Comparison of ENCODE assay signal across 8 mouse cellular contexts in genomic region chr17:87882594-87882993, GRCm38 (mm10). TPM values are rescaled to one million over a fixed set of nuclear protein-coding genes. Genes with fewer than 3 reads are reported as not detected.
DNase-seq lines count a peak whose midpoint lies in the region; ATAC-seq and TF ChIP-seq lines count a peak whose summit lies in the region.

No protein-coding gene starts in this region.

- H3K4me2 ChIP-seq in liver, embryonic 13.5 days = no peak overlapping the region
- no peak overlapping the region for H3K4me2 ChIP-seq in hindbrain, embryonic 14.5 days (replicated peaks)

- peak; percentile 55 for TF ChIP-seq CTCF in bone marrow, adult 2 months (IDR thresholded peaks at IDR 0.05; ENCODE audit: control insufficient read depth, insufficient read depth, low read length)

- H3K9ac ChIP-seq in ES-E14 (ENCODE audit: insufficient read depth, low read depth, low read length, poor library complexity, severe bottlenecking) = no peak overlapping the region
- H3K9ac ChIP-seq in liver, embryonic 13.5 days = no peak overlapping the region
- H3K9ac ChIP-seq in hindbrain, embryonic 14.5 days = no peak overlapping the region

- H3K27me3 ChIP-seq in liver, embryonic 13.5 days = no peaks in the 10 kb centered on the region
- H3K27me3 ChIP-seq in hindbrain, embryonic 14.5 days (ENCODE audit: control insufficient read depth, insufficient read depth, low read length) = no peaks in the 10 kb centered on the region

- TF ChIP-seq POLR2A in bone marrow, adult 2 months (IDR thresholded peaks at IDR 0.05; ENCODE audit: borderline replicate concordance, control insufficient read depth, low read depth, low read length) = no peak

- H3K9me3 ChIP-seq in ES-E14 (ENCODE audit: control insufficient read depth, insufficient read depth, low read depth, low read length) = no peaks in the 10 kb centered on the region
- no peaks in the 10 kb centered on the region for H3K9me3 ChIP-seq in liver, embryonic 13.5 days (replicated peaks)
- H3K9me3 ChIP-seq in hindbrain, embryonic 14.5 days (ENCODE audit: control insufficient read depth, low read length) = no peaks in the 10 kb centered on the region

- intact Hi-C loops in heart, postnatal 14 days (cut with DNase I) = loop anchor here (5.0 kb wide), 1 partner anchor 65 kb away; no protein-coding TSS in a partner anchor

- H3K36me3 ChIP-seq in ES-E14 (ENCODE audit: control insufficient read depth, insufficient read depth, low read length, poor library complexity, severe bottlenecking) = no peaks in the 10 kb centered on the region
- no peaks in the 10 kb centered on the region for H3K36me3 ChIP-seq in liver, embryonic 13.5 days
- no peaks in the 10 kb centered on the region for H3K36me3 ChIP-seq in hindbrain, embryonic 14.5 days (replicated peaks; ENCODE audit: control insufficient read depth, insufficient read depth)

- H3K27ac ChIP-seq in ES-E14 (ENCODE audit: insufficient read depth, low read depth, low read length, poor library complexity, severe bottlenecking) = no peak overlapping the region
- no peak overlapping the region for H3K27ac ChIP-seq in bone marrow, adult 2 months (ENCODE audit: control insufficient read depth, insufficient read depth, low read depth, low read length, poor library complexity)
- no peak overlapping the region for H3K27ac ChIP-seq in liver, embryonic 13.5 days
- H3K27ac ChIP-seq in hindbrain, embryonic 14.5 days = no peak overlapping the region

- no peak overlapping the region for H3K4me3 ChIP-seq in ES-E14 (ENCODE audit: insufficient read depth in 1 of 2, low read depth in 1 of 2, low read length in 2 of 2, poor library complexity in 1 of 2, severe bottlenecking in 1 of 2)
- no peak overlapping the region for H3K4me3 ChIP-seq in bone marrow, adult 2 months (replicated peaks; ENCODE audit: control insufficient read depth, low read depth, low read length)
- H3K4me3 ChIP-seq in liver, embryonic 13.5 days (replicated peaks) = no peak overlapping the region
- no peak overlapping the region for H3K4me3 ChIP-seq in hindbrain, embryonic 14.5 days (replicated peaks; ENCODE audit: low read length)

- 3% methylated on average over 1 of the region's 1 CpGs for WGBS in bone marrow, adult 2 months
- WGBS in liver, embryonic 13.5 days (ENCODE audit: insufficient replicate concordance) = 0% methylated on average over 1 of the region's 1 CpGs
- 67% methylated on average over 1 of the region's 1 CpGs for WGBS in hindbrain, embryonic 14.5 days

- H3K4me1 ChIP-seq in ES-E14 (ENCODE audit: control insufficient read depth in 2 of 2, insufficient read depth in 2 of 2, low read length in 2 of 2, poor library complexity in 1 of 2) = peaks cover 0 to 2% of the 10 kb centered on the region in 2 experiments; a peak in 1 of 4 replicates
- no peaks in the 10 kb centered on the region for H3K4me1 ChIP-seq in bone marrow, adult 2 months (ENCODE audit: control insufficient read depth, insufficient read depth, low read length)
- no peaks in the 10 kb centered on the region for H3K4me1 ChIP-seq in liver, embryonic 13.5 days (replicated peaks)
- peaks cover 14% of the 10 kb centered on the region for H3K4me1 ChIP-seq in hindbrain, embryonic 14.5 days (replicated peaks; ENCODE audit: control insufficient read depth, insufficient read depth, low read length)

- peak; percentile 36 to 59 for DNase-seq in left cerebral cortex, adult 18-20 months (ENCODE audit: low spot score in 2 of 2)
- DNase-seq in left cerebral cortex, adult 8-10 months (ENCODE audit: low spot score in 2 of 2) = no peak
- DNase-seq in ES-E14 (ENCODE audit: low read depth, low spot score) = peak; percentile 58
- peak; percentile 15 to 51 for DNase-seq in heart, postnatal 14 days
- peak; percentile 27 for DNase-seq in liver, embryonic 13.5 days
- peak; percentile 16 to 18 for DNase-seq in spleen, postnatal 36 days (ENCODE audit: low spot score in 2 of 2)
- DNase-seq in hindbrain, embryonic 14.5 days (ENCODE audit: low spot score) = no peak

- in situ Hi-C loops in ES-E14 (cut with MboI; ENCODE audit: low sequenced_read_pairs in 2 of 2, unreplicated experiment in 2 of 2) = loop anchor here in 1 of 2 experiments (10.0 kb wide), 1 partner anchor 62 kb away; no protein-coding TSS in a partner anchor

- peak; percentile 58 for ATAC-seq in liver, embryonic 13.5 days (ENCODE audit: low read depth)
- no peak for ATAC-seq in hindbrain, embryonic 14.5 days (ENCODE audit: low FRiP score)

TF ChIP-seq in ES-E14, 5 proteins besides CTCF, POLR2A, EP300 and RAD21:
- no peak for TF ChIP-seq HCFC1 (IDR thresholded peaks at IDR 0.05; ENCODE audit: borderline replicate concordance, insufficient read depth, low read length)
- TF ChIP-seq ZNF384 (IDR thresholded peaks at IDR 0.05; ENCODE audit: low read depth, low read length) = no peak
- TF ChIP-seq ZC3H11A (IDR thresholded peaks at IDR 0.05; ENCODE audit: borderline replicate concordance, low read depth, low read length) = peak; percentile 83
- TF ChIP-seq MAFK (IDR thresholded peaks at IDR 0.05; ENCODE audit: insufficient read depth, low read depth, low read length) = no peak
- TF ChIP-seq CHD2 (IDR thresholded peaks at IDR 0.05; ENCODE audit: low read depth, low read length) = no peak
TF ChIP-seq in ES-E14: peak in this region for 1.

RNA-seq across cellular contexts. Expression of gene Rpl36-ps4, which starts 38.2 kb away (rescaled TPM):
- not detected for total RNA-seq in left cerebral cortex, adult 18-20 months (2021)
- total RNA-seq in left cerebral cortex, adult 8-10 months (2022) = not detected
- not detected in 2 replicates for total RNA-seq in ES-E14 (2012; rRNA removed)
- not detected in 2 replicates for polyA plus RNA-seq in bone marrow, adult 2 months (2011; ENCODE audit: insufficient read depth, insufficient read length, low replicate concordance, missing spikeins)
- total RNA-seq in heart, postnatal 14 days (2021) = not detected
- not detected in 2 replicates for polyA plus RNA-seq in liver, embryonic 13.5 days (2015; fragmentation: Nextera tagmentation; extraction: Ambion mirVana)
- not detected in 2 replicates for polyA plus RNA-seq in hindbrain, embryonic 14.5 days (2014; fragmentation: Nextera tagmentation; extraction: Ambion mirVana)

Comparison
In these comparisons a context has a peak if more than half of its experiments do, and no peak if none do; other contexts are left out.
1. DNase-seq: peak in left cerebral cortex, adult 18-20 months (2 of 2), ES-E14 (single experiment), heart, postnatal 14 days (2 of 2), liver, embryonic 13.5 days (single experiment) and spleen, postnatal 36 days (2 of 2); none in left cerebral cortex, adult 8-10 months (0 of 2) and hindbrain, embryonic 14.5 days (single experiment).